Mouse (Mus musculus) liver, embryonic 14.5 days (tissue): ENCODE data around the gene Pou3f1. TPM values are rescaled to one million over a fixed set of nuclear protein-coding genes. Genes with fewer than 3 reads are reported as not detected.
"Not testable (repeated sequence)": the region's sequence is repeated elsewhere in the genome, so short reads cannot be mapped to it uniquely, and the experiment has no call there.

Source experiments
- ATAC-seq: fragments of 200-750 bp; cut with Nextera tagmentation; 2 replicates; pipeline ENCODE4 v1.8.0; 2017; ENCODE audit warnings: moderate number of reproducible peaks, mild to moderate bottlenecking, moderate library complexity; ENCODE audit not compliant: insufficient read depth
- DNase-seq, 3 experiments: peaks; one replicate each; pipeline ENCODE4 v3.0.0-alpha.2; 2012 to 2013; ENCODE audit warnings: low read depth in 3 of 3, low spot score in 3 of 3
- H3K27ac ChIP-seq: fragments of 300-500 bp; sonication (generic); 2 replicates; pipeline ENCODE4 v1.5.1; 2014; ENCODE audit warnings: moderate library complexity, mild to moderate bottlenecking, control low read depth, inconsistent platforms
- H3K27me3 ChIP-seq: fragments of 300-500 bp; sonication (generic); 2 replicates; pipeline ENCODE4 v1.6.1; 2014; ENCODE audit warnings: mild to moderate bottlenecking, low read length, moderate library complexity; ENCODE audit not compliant: control insufficient read depth, insufficient read depth
- H3K36me3 ChIP-seq: fragments of 300-500 bp; sonication (generic); replicated peaks from 2 replicates; pipeline ENCODE4 v1.6.1; 2014; ENCODE audit warnings: low read depth; ENCODE audit not compliant: control insufficient read depth, insufficient read depth
- H3K4me1 ChIP-seq, 2 experiments: fragments of 200-500 bp in 1 of 2; fragments of 300-500 bp in 1 of 2; sonication (generic) in 1 of 2; replicated peaks; 2 replicates each; pipeline ENCODE4 v1.6.1; 2012 to 2014; ENCODE audit warnings: antibody characterized with exemption in 1 of 2, inconsistent platforms in 1 of 2, low read length in 1 of 2; ENCODE audit not compliant: control insufficient read depth in 2 of 2, insufficient read depth in 2 of 2
- H3K4me2 ChIP-seq: fragments of 300-500 bp; sonication (generic); 2 replicates; pipeline ENCODE4 v1.6.1; 2014; ENCODE audit warnings: low read depth, mild to moderate bottlenecking, control low read depth, moderate library complexity
- H3K4me3 ChIP-seq, 2 experiments: fragments of 200-500 bp in 1 of 2; fragments of 300-500 bp in 1 of 2; sonication (generic) in 1 of 2; 2 replicates each; pipeline ENCODE4 v1.5.1; 2012 to 2014; ENCODE audit warnings: low read depth in 2 of 2, low read length in 2 of 2, mild to moderate bottlenecking in 2 of 2, control low read depth in 1 of 2, inconsistent platforms in 1 of 2, moderate library complexity in 1 of 2; ENCODE audit not compliant: insufficient read depth in 1 of 2
- H3K9ac ChIP-seq: fragments of 300-500 bp; sonication (generic); replicated peaks from 2 replicates; pipeline ENCODE4 v1.6.1; 2014; ENCODE audit warnings: mild to moderate bottlenecking, control low read depth, moderate library complexity
- H3K9me3 ChIP-seq: fragments of 300-500 bp; sonication (generic); 2 replicates; pipeline ENCODE4 v1.6.1; 2016; ENCODE audit warnings: low read length, mixed read lengths; ENCODE audit not compliant: control insufficient read depth
- CTCF ChIP-seq: IDR thresholded peaks from 2 replicates; pipeline ENCODE4 v1.5.1; 2016; ENCODE audit warnings: antibody characterized with exemption, low read depth, control low read depth
- EP300 ChIP-seq: IDR thresholded peaks from 2 replicates; pipeline ENCODE4 v1.6.1; 2016; ENCODE audit warnings: antibody characterized with exemption, low read depth
- WGBS: fragments of 180-500 bp; shearing (Covaris S2); extraction: QIAGEN DNeasy Blood & Tissue Kit; methylation state at CpG from one replicate; pipeline ENCODE4 v1.1.7; 2014; ENCODE audit not compliant: insufficient replicate concordance; 5-methylcytosine and 5-hydroxymethylcytosine counted together
- polyA plus RNA-seq, 2 experiments: library from polyadenylated mRNA; depleted of rRNA in 1 of 2; stranded (reverse) in 1 of 2; unstranded in 1 of 2; fragments of >200 nt; fragmentation: Nextera tagmentation in 1 of 2; extraction: Ambion mirVana in 1 of 2; gene quantifications; 2 replicates each; pipeline versions ENCODE4 v1.2.1 to v1.2.3; 2012 to 2014

Pou3f1 gene
- polyA plus RNA-seq, 2 experiments: 0.01 TPM; not detected in 1

GRCm38 (mm10) chr4:124703881-124704796 is 47.5 kb downstream of the Pou3f1 start:
- ATAC-seq: no peak
- no peak overlapping the region for H3K4me3 ChIP-seq
- no peaks in the 10 kb centered on the region for H3K9me3 ChIP-seq
- no peak overlapping the region for H3K9ac ChIP-seq
- peak overlapping the region; percentile 22 for H3K4me2 ChIP-seq
- no peaks in the 10 kb centered on the region; the same call in 1 of the 2 replicates for H3K27me3 ChIP-seq
- H3K36me3 ChIP-seq: no peaks in the 10 kb centered on the region; the same call in 1 of the 2 replicates
- peaks cover 16 to 32% of the 10 kb centered on the region in 2 experiments for H3K4me1 ChIP-seq
- 32% methylated on average over 6 of the region's 6 CpGs for WGBS
- TF ChIP-seq CTCF: no peak
- TF ChIP-seq EP300: no peak
- H3K27ac ChIP-seq: no peak overlapping the region
- DNase-seq: no peak

GRCm38 (mm10) chr4:124704797-124705474 is 48.3 kb downstream of the Pou3f1 start:
- H3K4me3 ChIP-seq: no peak overlapping the region
- no peaks in the 10 kb centered on the region; the same call in 1 of the 2 replicates for H3K27me3 ChIP-seq
- ATAC-seq (no peak), DNase-seq (no peak)
- H3K9ac ChIP-seq: no peak overlapping the region
- H3K27ac ChIP-seq: no peak overlapping the region
- no peaks in the 10 kb centered on the region; the same call in 1 of the 2 replicates for H3K36me3 ChIP-seq
- no peaks in the 10 kb centered on the region for H3K9me3 ChIP-seq
- H3K4me1 ChIP-seq: peaks cover 22 to 38% of the 10 kb centered on the region in 2 experiments
- H3K4me2 ChIP-seq: peak overlapping the region; percentile 22
- TF ChIP-seq CTCF (no peak), EP300 (no peak)
- WGBS: 15% methylated on average over 11 of the region's 11 CpGs

DNA sequence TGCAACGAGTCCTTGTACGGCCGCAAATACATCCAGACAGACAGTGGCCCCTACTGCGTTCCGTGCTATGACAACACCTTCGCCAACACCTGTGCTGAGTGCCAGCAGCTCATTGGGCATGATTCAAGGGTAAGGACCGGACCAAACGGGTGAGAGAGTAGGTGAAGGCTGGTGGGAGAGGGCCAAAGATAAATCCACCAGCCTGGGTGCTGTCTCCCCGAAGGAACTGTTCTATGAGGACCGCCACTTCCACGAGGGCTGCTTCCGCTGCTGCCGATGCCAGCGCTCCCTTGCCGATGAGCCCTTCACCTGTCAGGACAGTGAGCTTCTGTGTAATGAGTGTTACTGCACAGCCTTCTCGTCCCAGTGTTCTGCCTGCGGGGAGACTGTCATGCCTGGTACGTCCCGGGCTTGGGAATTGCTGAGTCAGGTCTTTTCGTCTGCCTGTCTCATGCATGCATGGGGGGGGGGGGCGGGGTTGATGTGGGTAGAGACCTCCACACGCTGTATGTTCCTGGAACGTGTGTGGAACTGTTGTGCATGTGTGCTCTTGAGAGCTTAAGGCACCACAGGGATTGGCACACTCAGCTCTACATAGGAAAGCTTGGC is 49.2 kb downstream of the Pou3f1 start:
- DNase-seq (no peak), ATAC-seq (no peak)
- Histone ChIP-seq H3K4me3 (no peak overlapping the region), H3K27me3 (no peaks in the 10 kb centered on the region; the same call in 1 of the 2 replicates), H3K9me3 (no peaks in the 10 kb centered on the region), H3K9ac (no peak overlapping the region), H3K4me2 (no peak overlapping the region; the same call in 1 of the 2 replicates), H3K4me1 (peaks cover 24 to 41% of the 10 kb centered on the region in 2 experiments), H3K27ac (no peak overlapping the region), H3K36me3 (no peaks in the 10 kb centered on the region; the same call in 1 of the 2 replicates)
- no peak for TF ChIP-seq CTCF
- TF ChIP-seq EP300: no peak
- WGBS: 70% methylated on average over 23 of the region's 23 CpGs

DNA sequence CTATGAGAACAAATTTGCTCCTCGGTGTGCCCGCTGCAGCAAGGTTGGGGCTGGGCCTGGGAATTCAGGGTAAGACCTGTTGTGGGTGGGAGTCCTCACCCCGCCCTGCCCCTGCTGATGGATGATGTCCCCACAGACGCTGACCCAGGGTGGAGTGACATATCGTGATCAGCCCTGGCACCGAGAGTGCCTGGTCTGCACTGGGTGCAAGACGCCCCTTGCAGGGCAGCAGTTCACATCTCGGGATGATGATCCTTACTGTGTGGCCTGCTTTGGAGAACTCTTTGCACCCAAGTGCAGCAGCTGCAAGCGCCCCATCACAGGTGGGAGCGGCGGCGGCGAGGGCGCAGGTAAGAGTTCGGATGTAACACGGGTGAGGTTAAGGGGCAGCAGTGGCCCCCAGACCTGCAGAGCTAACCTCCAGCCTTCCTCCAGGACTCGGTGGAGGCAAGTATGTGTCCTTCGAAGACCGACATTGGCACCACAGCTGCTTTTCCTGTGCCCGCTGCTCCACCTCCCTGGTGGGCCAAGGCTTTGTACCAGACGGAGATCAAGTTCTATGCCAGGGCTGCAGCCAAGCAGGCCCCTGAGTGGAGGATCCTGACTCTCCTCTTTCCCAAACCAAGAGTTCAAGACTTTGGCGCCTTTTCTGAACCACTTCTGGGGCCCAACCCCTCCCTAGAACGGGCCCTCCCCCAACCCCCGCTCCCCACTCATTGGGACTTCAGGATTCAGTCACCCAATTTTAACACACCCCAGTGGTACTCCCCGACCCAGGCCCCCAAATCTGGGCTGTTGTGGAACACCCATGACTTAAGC is 51.0 kb downstream of the Pou3f1 start:
- H3K9me3 ChIP-seq, ATAC-seq, H3K27me3 ChIP-seq, H3K27ac ChIP-seq, H3K4me2 ChIP-seq, H3K36me3 ChIP-seq, H3K9ac ChIP-seq, DNase-seq, H3K4me3 ChIP-seq: not testable (repeated sequence)
- peaks cover 31 to 38% of the 10 kb centered on the region in 2 experiments for H3K4me1 ChIP-seq
- 79% methylated on average over 25 of the region's 25 CpGs for WGBS

- ATAC-seq, H3K4me3 ChIP-seq, H3K27ac ChIP-seq, DNase-seq, H3K27me3 ChIP-seq, H3K9ac ChIP-seq, H3K9me3 ChIP-seq, H3K36me3 ChIP-seq: not testable (repeated sequence)
- Histone ChIP-seq H3K4me1 (peaks cover 35 to 43% of the 10 kb centered on the region in 2 experiments), H3K4me2 (peak overlapping the region; percentile 80)
- WGBS: 4% methylated on average over 1 of the region's 1 CpGs
Observed at GRCm38 (mm10) chr4:124708200-124708517, 51.6 kb downstream of the Pou3f1 start.
